Mouse (Mus musculus) liver, postnatal 0 days (tissue): ENCODE measurements around the gene Slc12a3. TPM values are rescaled to one million over a fixed set of nuclear protein-coding genes. Genes with fewer than 3 reads are reported as not detected.

Source experiments
- ATAC-seq: fragments of 200-750 bp; cut with Nextera tagmentation; 2 replicates; pipeline ENCODE4 v1.8.0; 2017; ENCODE audit warnings: mild to moderate bottlenecking, moderate library complexity
- DNase-seq: peaks from one replicate; pipeline ENCODE4 v3.0.0-alpha.2; 2016
- H3K27ac ChIP-seq: fragments of 300-500 bp; sonication (generic); 2 replicates; pipeline ENCODE4 v1.5.1; 2014; ENCODE audit warnings: antibody characterized with exemption, moderate library complexity, mild to moderate bottlenecking, low read depth
- H3K27me3 ChIP-seq: fragments of 300-500 bp; sonication (generic); 2 replicates; pipeline ENCODE4 v1.6.1; 2014; ENCODE audit warnings: low read length, control low read depth, mixed read lengths; ENCODE audit not compliant: insufficient read depth
- H3K36me3 ChIP-seq: fragments of 300-500 bp; sonication (generic); replicated peaks from 2 replicates; pipeline ENCODE4 v1.6.1; 2014; ENCODE audit warnings: mild to moderate bottlenecking, control low read depth, low read length, moderate library complexity, mixed read lengths; ENCODE audit not compliant: insufficient read depth
- H3K4me1 ChIP-seq: fragments of 300-500 bp; sonication (generic); 2 replicates; pipeline ENCODE4 v1.6.1; 2014; ENCODE audit warnings: antibody characterized with exemption, mild to moderate bottlenecking, control low read depth; ENCODE audit not compliant: insufficient read depth
- H3K4me2 ChIP-seq: fragments of 300-500 bp; sonication (generic); 2 replicates; pipeline ENCODE4 v1.6.1; 2014; ENCODE audit warnings: low read depth, mild to moderate bottlenecking, low read length, moderate library complexity, mixed read lengths
- H3K4me3 ChIP-seq: fragments of 300-500 bp; sonication (generic); 2 replicates; pipeline ENCODE4 v1.5.1; 2014; ENCODE audit warnings: low read depth, low read length
- H3K9ac ChIP-seq: fragments of 300-500 bp; sonication (generic); replicated peaks from 2 replicates; pipeline ENCODE4 v1.6.1; 2014; ENCODE audit warnings: mild to moderate bottlenecking, moderate library complexity
- H3K9me3 ChIP-seq: fragments of 300-500 bp; sonication (generic); 2 replicates; pipeline ENCODE4 v1.6.1; 2016; ENCODE audit warnings: mild to moderate bottlenecking, control low read depth, low read length, mixed read lengths
- CTCF ChIP-seq: sonication (generic); IDR thresholded peaks from 2 replicates; pipeline ENCODE4 v1.5.1; 2016; ENCODE audit warnings: antibody characterized with exemption, low read depth
- EP300 ChIP-seq: IDR thresholded peaks from 2 replicates; pipeline ENCODE4 v1.6.1; 2016; ENCODE audit warnings: antibody characterized with exemption, low read depth, mild to moderate bottlenecking
- WGBS: fragments of 180-500 bp; shearing (Covaris S2); extraction: QIAGEN DNeasy Blood & Tissue Kit; methylation state at CpG from one replicate; pipeline ENCODE4 v1.1.7; 2014; ENCODE audit not compliant: insufficient replicate concordance; 5-methylcytosine and 5-hydroxymethylcytosine counted together
- microRNA counts: library from miRNA; unstranded; fragments of <30 nt; microRNA quantifications from one replicate; lab custom pipeline; 2015
- microRNA-seq: library from miRNA; unstranded; fragments of <30 nt; microRNA quantifications from one replicate; pipeline ENCODE4, GENCODE M21; 2016
- polyA plus RNA-seq: library from polyadenylated mRNA; unstranded; fragments of >200 nt; fragmentation: Nextera tagmentation; extraction: Ambion mirVana; gene quantifications from 2 replicates; pipeline ENCODE4 v1.2.1, GENCODE M21; 2015

Slc12a3 gene
- polyA plus RNA-seq, 1 experiment from 2014 or later: 1.4 TPM

- WGBS: 69% methylated on average over 6 of the region's 6 CpGs
- H3K4me1 ChIP-seq: peaks cover 5% of the 10 kb centered on the region; the same call in 1 of the 2 replicates
- H3K9ac ChIP-seq: no peak overlapping the region
- no peaks in the 10 kb centered on the region for H3K27me3 ChIP-seq
- TF ChIP-seq CTCF (no peak), EP300 (no peak)
- H3K9me3 ChIP-seq: no peaks in the 10 kb centered on the region
- no peak overlapping the region for H3K4me3 ChIP-seq
- H3K4me2 ChIP-seq: no peak overlapping the region
- no peak overlapping the region for H3K27ac ChIP-seq
- no peak for ATAC-seq
- DNase-seq: no peak
- H3K36me3 ChIP-seq: no peaks in the 10 kb centered on the region
These were observed 83.5 kb downstream of the Slc12a3 start for GRCm38 (mm10) chr8:94412518-94412917.

- H3K36me3 ChIP-seq: no peaks in the 10 kb centered on the region
- no peaks in the 10 kb centered on the region for H3K27me3 ChIP-seq
- WGBS: 63% methylated on average over 6 of the region's 6 CpGs
- H3K27ac ChIP-seq: no peak overlapping the region
- H3K4me1 ChIP-seq: peaks cover 3% of the 10 kb centered on the region; the same call in 1 of the 2 replicates
- no peak overlapping the region for H3K4me3 ChIP-seq
- no peak for TF ChIP-seq CTCF
- TF ChIP-seq EP300: no peak
- H3K9me3 ChIP-seq: no peaks in the 10 kb centered on the region
- no peak for ATAC-seq
- no peak overlapping the region for H3K9ac ChIP-seq
- H3K4me2 ChIP-seq: no peak overlapping the region
- DNase-seq: no peak
These were observed 84.5 kb downstream of the Slc12a3 start for GRCm38 (mm10) chr8:94413509-94413908.

GRCm38 (mm10) chr8:94415218-94415617 is 86.2 kb downstream of the Slc12a3 start:
- H3K4me1 ChIP-seq: no peaks in the 10 kb centered on the region
- no peaks in the 10 kb centered on the region for H3K9me3 ChIP-seq
- H3K27me3 ChIP-seq: no peaks in the 10 kb centered on the region
- no peak for DNase-seq
- no peaks in the 10 kb centered on the region for H3K36me3 ChIP-seq
- H3K4me2 ChIP-seq: no peak overlapping the region
- no peak for ATAC-seq
- H3K4me3 ChIP-seq: no peak overlapping the region
- WGBS: 70% methylated on average over 2 of the region's 2 CpGs
- TF ChIP-seq CTCF: no peak
- TF ChIP-seq EP300: no peak
- H3K27ac ChIP-seq: no peak overlapping the region
- H3K9ac ChIP-seq: no peak overlapping the region

MicroRNAs encoded within 50 kb of the gene (microRNA counts, 519-probe panel; counts per million panel counts)
- not detected for microRNA mmu-miR-138 (lab: Ali Mortazavi, UCI)

Small RNA genes lying within 50 kb of the gene (microRNA-seq; reads per million reads assigned to microRNA genes)
- gene Mir138-2: 13.4 reads per million, percentile 23 among the genes with 10 or more reads in this experiment

Other genes with a start within 250 kb of the Slc12a3 start
- 1.5 and 1.8 TPM in 2 replicates for gene Bbs2, start 230.3 kb upstream of the Slc12a3 start, polyA plus RNA-seq
- not detected in 2 replicates for gene Mt4, start 192.0 kb upstream of the Slc12a3 start, polyA plus RNA-seq
- not detected in 2 replicates for gene Mt3, start 176.6 kb upstream of the Slc12a3 start, polyA plus RNA-seq
- 507 and 771 TPM in 2 replicates for gene Mt2, start 156.5 kb upstream of the Slc12a3 start, polyA plus RNA-seq
- gene Mt1, start 150.1 kb upstream of the Slc12a3 start, polyA plus RNA-seq: 2,663 and 3,863 TPM in 2 replicates
- 13.4 and 18.2 TPM in 2 replicates for gene Nup93, start 114.6 kb upstream of the Slc12a3 start, polyA plus RNA-seq
- 250 and 269 TPM in 2 replicates for gene Herpud1, start 57.2 kb downstream of the Slc12a3 start, polyA plus RNA-seq
- 0.82 and 1.3 TPM in 2 replicates for gene Nlrc5, start 105.2 kb downstream of the Slc12a3 start, polyA plus RNA-seq
- gene Cpne2, start 203.8 kb downstream of the Slc12a3 start, polyA plus RNA-seq: 3.9 and 4.2 TPM in 2 replicates